Mouse (Mus musculus): Measurements from ENCODE around the gene Lct. TPM values are rescaled to one million over a fixed set of nuclear protein-coding genes. Genes with fewer than 3 reads are reported as not detected.

Lct gene
- polyA plus RNA-seq, 1 experiment from 2014 or later, result 0.07 TPM

DNA sequence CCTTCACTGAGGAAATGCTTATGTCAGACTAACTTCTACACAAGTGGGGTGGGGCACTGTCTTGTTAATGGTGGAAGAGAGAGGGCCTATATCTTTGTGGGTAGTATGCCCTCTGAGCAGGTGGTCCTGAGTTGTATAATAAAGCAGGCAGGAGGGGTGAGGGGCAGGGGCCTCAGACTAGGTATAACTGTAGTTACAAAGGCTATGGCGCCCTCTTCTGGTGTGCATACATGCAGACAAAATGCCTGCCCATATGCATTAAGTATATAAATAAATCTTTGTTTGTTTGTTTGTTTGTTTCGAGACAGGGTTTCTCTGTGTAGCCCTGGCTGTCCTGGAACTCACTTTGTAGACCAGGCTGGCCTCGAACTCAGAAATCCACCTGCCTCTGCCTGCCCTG is 19.1 kb downstream of the Lct start:
- TF ChIP-seq EP300 (IDR thresholded peaks at IDR 0.05; ENCODE audit: low read depth), result no peak
- TF ChIP-seq CTCF (IDR thresholded peaks at IDR 0.05; ENCODE audit: low read depth), result peak; percentile 12; the same call in 1 of the 2 replicates
- no peaks in the 10 kb centered on the region for H3K4me1 ChIP-seq (ENCODE audit: insufficient read depth)
- ATAC-seq (no peak), DNase-seq (no peak)
- H3K4me2 ChIP-seq (ENCODE audit: low read depth, low read length), result no peak overlapping the region
- H3K27ac ChIP-seq (ENCODE audit: low read depth), result no peak overlapping the region
- H3K36me3 ChIP-seq (replicated peaks; ENCODE audit: insufficient read depth, low read length), result no peaks in the 10 kb centered on the region
- H3K9ac ChIP-seq (replicated peaks), result no peak overlapping the region
- no peaks in the 10 kb centered on the region for H3K9me3 ChIP-seq (ENCODE audit: low read length)
- WGBS (ENCODE audit: insufficient replicate concordance), result 77% methylated on average over 3 of the region's 3 CpGs
- no peak overlapping the region for H3K4me3 ChIP-seq (ENCODE audit: low read depth, low read length)
- no peaks in the 10 kb centered on the region for H3K27me3 ChIP-seq (ENCODE audit: insufficient read depth, low read length)

DNA sequence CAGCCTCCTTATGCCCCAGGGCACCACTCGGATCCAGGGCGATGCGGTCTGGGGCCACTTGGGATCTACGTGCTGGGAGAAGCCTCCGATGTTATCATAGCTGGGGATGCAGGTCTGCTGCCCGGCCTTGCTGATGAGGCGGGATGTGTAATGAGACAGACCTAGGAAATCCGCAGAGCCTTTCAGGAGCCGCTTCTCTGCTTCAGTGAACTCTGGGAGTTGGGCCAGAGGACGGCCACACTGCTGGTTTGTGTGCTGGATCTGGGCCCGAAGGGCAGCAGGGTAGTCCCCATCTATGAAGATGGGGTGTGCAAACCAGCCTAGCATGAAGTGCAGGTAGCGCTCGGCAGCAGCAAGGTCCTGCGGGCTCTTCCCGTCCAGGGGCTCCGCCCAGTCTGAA is 24.2 kb downstream of the Lct start:
- no peak for TF ChIP-seq CTCF (IDR thresholded peaks at IDR 0.05; ENCODE audit: low read depth)
- TF ChIP-seq EP300 (IDR thresholded peaks at IDR 0.05; ENCODE audit: low read depth), result no peak
- Histone ChIP-seq H3K9me3 (ENCODE audit: low read length) (no peaks in the 10 kb centered on the region), H3K4me3 (ENCODE audit: low read depth, low read length) (no peak overlapping the region), H3K27ac (ENCODE audit: low read depth) (no peak overlapping the region), H3K9ac (replicated peaks) (no peak overlapping the region), H3K4me2 (ENCODE audit: low read depth, low read length) (no peak overlapping the region), H3K4me1 (ENCODE audit: insufficient read depth) (no peaks in the 10 kb centered on the region), H3K36me3 (replicated peaks; ENCODE audit: insufficient read depth, low read length) (no peaks in the 10 kb centered on the region), H3K27me3 (ENCODE audit: insufficient read depth, low read length) (no peaks in the 10 kb centered on the region)
- DNase-seq (no peak), ATAC-seq (no peak)
- WGBS (ENCODE audit: insufficient replicate concordance), result 88% methylated on average over 16 of the region's 16 CpGs

DNA sequence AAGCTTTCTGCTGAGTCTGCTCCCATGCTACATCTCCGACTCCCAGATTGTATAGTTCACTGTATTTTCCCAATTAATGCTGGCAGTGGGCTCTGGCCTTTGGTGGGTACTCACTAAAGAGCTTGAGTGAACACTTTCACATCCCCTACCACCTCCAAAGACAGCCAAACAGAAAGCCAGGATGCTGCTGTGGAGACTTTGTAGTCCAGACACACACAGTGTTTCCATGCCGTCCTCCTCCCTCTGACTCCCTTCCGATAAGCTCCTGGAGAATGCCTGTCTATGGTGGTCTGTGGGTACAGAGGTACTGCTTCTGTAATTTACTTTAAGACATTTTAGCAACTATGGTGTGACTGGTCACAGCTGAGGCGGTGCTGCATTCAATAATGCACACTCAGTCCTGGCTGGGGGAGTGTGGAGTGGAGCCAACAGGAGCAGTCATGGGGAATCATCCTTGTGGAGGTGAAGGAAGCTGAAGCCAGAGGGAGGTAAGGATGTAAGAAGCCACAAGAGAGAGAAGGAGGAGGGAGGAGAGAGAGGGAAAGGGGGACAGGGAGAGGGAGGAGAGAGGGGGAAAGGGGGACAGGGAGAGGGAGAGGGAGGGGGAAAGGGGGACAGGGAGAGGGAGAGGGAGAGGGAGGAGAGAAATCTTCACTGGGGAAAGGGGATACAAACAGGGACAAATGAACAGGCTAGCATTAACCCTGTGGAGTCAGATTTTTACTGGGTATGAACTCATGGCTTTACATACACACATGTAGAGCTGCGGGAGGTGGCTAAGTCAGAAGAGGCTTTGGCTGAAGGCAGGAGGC is 32.2 kb downstream of the Lct start:
- Histone ChIP-seq H3K9ac (replicated peaks) (no peak overlapping the region), H3K4me1 (ENCODE audit: insufficient read depth) (no peaks in the 10 kb centered on the region), H3K4me2 (ENCODE audit: low read depth, low read length) (no peak overlapping the region), H3K36me3 (replicated peaks; ENCODE audit: insufficient read depth, low read length) (no peaks in the 10 kb centered on the region), H3K27ac (ENCODE audit: low read depth) (no peak overlapping the region), H3K27me3 (ENCODE audit: insufficient read depth, low read length) (no peaks in the 10 kb centered on the region), H3K9me3 (ENCODE audit: low read length) (no peaks in the 10 kb centered on the region), H3K4me3 (ENCODE audit: low read depth, low read length) (no peak overlapping the region)
- ATAC-seq (no peak), DNase-seq (no peak)
- no peak for TF ChIP-seq EP300 (IDR thresholded peaks at IDR 0.05; ENCODE audit: low read depth)
- TF ChIP-seq CTCF (IDR thresholded peaks at IDR 0.05; ENCODE audit: low read depth), result no peak
- WGBS (ENCODE audit: insufficient replicate concordance), result 75% methylated on average over 5 of the region's 5 CpGs

DNA sequence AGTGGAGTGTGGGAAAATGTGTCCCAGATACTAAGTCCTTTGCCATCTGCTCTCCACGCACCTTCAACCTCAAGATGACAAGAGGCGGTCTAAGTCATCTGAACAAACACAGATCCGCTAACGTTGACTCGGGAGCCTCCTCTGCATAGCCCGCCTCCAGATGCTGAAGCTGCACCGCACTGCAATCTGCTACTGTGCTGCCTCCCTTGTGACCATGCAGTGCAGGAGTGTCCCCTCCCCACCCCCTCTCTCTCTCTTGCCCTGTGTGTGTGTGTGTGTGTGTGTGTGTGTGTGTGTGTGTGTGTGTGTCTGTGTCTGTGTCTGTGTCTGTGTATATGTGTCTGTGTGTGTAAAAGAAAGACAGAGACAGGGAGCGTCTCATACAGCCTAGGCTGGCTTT is 32.8 kb downstream of the Lct start:
- H3K4me3 ChIP-seq (ENCODE audit: low read depth, low read length), result no peak overlapping the region
- no peaks in the 10 kb centered on the region for H3K9me3 ChIP-seq (ENCODE audit: low read length)
- H3K27me3 ChIP-seq (ENCODE audit: insufficient read depth, low read length), result no peaks in the 10 kb centered on the region
- TF ChIP-seq CTCF (IDR thresholded peaks at IDR 0.05; ENCODE audit: low read depth) (no peak), EP300 (IDR thresholded peaks at IDR 0.05; ENCODE audit: low read depth) (no peak)
- H3K27ac ChIP-seq (ENCODE audit: low read depth), result no peak overlapping the region
- no peak overlapping the region for H3K9ac ChIP-seq (replicated peaks)
- H3K4me2 ChIP-seq (ENCODE audit: low read depth, low read length), result no peak overlapping the region
- H3K36me3 ChIP-seq (replicated peaks; ENCODE audit: insufficient read depth, low read length), result no peaks in the 10 kb centered on the region
- DNase-seq (no peak), ATAC-seq (no peak)
- no peaks in the 10 kb centered on the region for H3K4me1 ChIP-seq (ENCODE audit: insufficient read depth)
- whole genome bisulfite sequencing (ENCODE audit: insufficient replicate concordance), result 76% methylated on average over 8 of the region's 8 CpGs

DNA sequence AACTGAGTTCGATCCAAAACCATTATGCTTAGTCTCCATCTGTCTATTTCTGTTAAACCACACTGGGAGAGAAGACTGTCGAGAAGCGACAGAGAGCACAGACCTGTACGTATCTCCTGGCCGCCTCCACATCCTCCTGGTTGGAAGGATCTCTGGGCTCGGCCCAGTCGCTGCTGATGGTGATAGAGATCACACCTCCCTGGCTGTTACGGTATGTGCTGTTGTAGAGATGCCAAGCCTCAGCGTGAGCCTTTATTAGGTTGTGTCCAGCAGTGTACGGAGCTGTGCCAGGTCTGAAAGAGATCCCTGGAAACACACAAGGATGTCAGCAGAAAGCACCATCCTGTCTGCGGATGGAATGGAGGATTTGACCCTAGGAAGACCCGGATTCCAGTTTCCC is 34.6 kb downstream of the Lct start:
- Histone ChIP-seq H3K27me3 (ENCODE audit: insufficient read depth, low read length) (no peaks in the 10 kb centered on the region), H3K4me3 (ENCODE audit: low read depth, low read length) (no peak overlapping the region), H3K9ac (replicated peaks) (no peak overlapping the region), H3K36me3 (replicated peaks; ENCODE audit: insufficient read depth, low read length) (no peaks in the 10 kb centered on the region), H3K27ac (ENCODE audit: low read depth) (no peak overlapping the region), H3K4me2 (ENCODE audit: low read depth, low read length) (no peak overlapping the region), H3K4me1 (ENCODE audit: insufficient read depth) (no peaks in the 10 kb centered on the region), H3K9me3 (ENCODE audit: low read length) (no peaks in the 10 kb centered on the region)
- ATAC-seq (no peak), DNase-seq (no peak)
- TF ChIP-seq EP300 (IDR thresholded peaks at IDR 0.05; ENCODE audit: low read depth) (no peak), CTCF (IDR thresholded peaks at IDR 0.05; ENCODE audit: low read depth) (no peak)
- WGBS (ENCODE audit: insufficient replicate concordance), result 81% methylated on average over 12 of the region's 12 CpGs

DNA sequence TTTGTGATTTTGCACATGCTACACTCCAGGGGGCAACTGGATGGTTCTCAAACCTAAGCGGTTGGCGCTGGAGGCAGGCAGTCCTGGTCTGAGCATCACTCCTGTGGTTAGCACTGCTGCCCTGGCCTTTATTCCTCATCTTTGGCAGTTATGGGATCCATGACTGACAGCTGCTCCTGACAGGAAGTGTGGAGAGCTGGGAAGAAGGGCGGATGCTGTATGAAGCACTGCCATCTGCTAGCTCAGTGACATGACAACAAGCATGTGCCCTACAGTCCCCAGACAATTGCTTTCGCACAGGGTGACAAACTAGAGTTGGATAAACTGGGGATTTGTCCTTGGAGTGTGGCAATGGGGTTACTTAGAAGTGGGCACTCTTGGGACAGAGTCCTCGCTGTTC is 37.8 kb downstream of the Lct start:
- no peak overlapping the region for H3K9ac ChIP-seq (replicated peaks)
- ATAC-seq (no peak), DNase-seq (no peak)
- H3K27me3 ChIP-seq (ENCODE audit: insufficient read depth, low read length), result no peaks in the 10 kb centered on the region
- H3K4me3 ChIP-seq (ENCODE audit: low read depth, low read length), result no peak overlapping the region
- H3K36me3 ChIP-seq (replicated peaks; ENCODE audit: insufficient read depth, low read length), result no peaks in the 10 kb centered on the region
- 85% methylated on average over 5 of the region's 5 CpGs for WGBS (ENCODE audit: insufficient replicate concordance)
- H3K27ac ChIP-seq (ENCODE audit: low read depth), result no peak overlapping the region
- TF ChIP-seq CTCF (IDR thresholded peaks at IDR 0.05; ENCODE audit: low read depth), result no peak
- TF ChIP-seq EP300 (IDR thresholded peaks at IDR 0.05; ENCODE audit: low read depth), result no peak
- H3K4me2 ChIP-seq (ENCODE audit: low read depth, low read length), result no peak overlapping the region
- H3K9me3 ChIP-seq (ENCODE audit: low read length), result no peaks in the 10 kb centered on the region
- no peaks in the 10 kb centered on the region for H3K4me1 ChIP-seq (ENCODE audit: insufficient read depth)

Data from liver, postnatal 0 days (tissue).